Mouse (Mus musculus) intestine, embryonic 14.5 days (tissue): ENCODE data around the gene Zfp989. TPM values are rescaled to one million over a fixed set of nuclear protein-coding genes. Genes with fewer than 3 reads are reported as not detected.

Experiments
- polyA plus RNA-seq: library from polyadenylated mRNA; unstranded; fragments of >200 nt; fragmentation: Nextera tagmentation; extraction: Ambion mirVana; gene quantifications from 2 replicates; pipeline ENCODE4 v1.2.1, GENCODE M21; 2014

Zfp989 gene
- polyA plus RNA-seq, 1 experiment from 2014 or later = not detected

Other genes starting within 250 kb of the Zfp989 start
- gene Gm21411, start 62.4 kb upstream of the Zfp989 start, polyA plus RNA-seq = not detected in 2 replicates
- gene Rex2, start 49.9 kb downstream of the Zfp989 start, polyA plus RNA-seq = not detected in 2 replicates
- 9.6 and 10.1 TPM in 2 replicates for gene Zfp991, start 160.1 kb downstream of the Zfp989 start, polyA plus RNA-seq